8 mouse cellular contexts compared by ENCODE assay signal in genomic region chr7:128298481-128299342, GRCm38 (mm10). TPM values are rescaled to one million over a fixed set of nuclear protein-coding genes. Genes with fewer than 3 reads are reported as not detected.
A peak's percentile ranks its signal among the peaks of the same experiment; 100 is the strongest.
DNase-seq lines count a peak whose midpoint lies in the region; ATAC-seq lines count a peak whose summit lies in the region.

No protein-coding gene starts in this region.

- peak overlapping the region; percentile 84 for H3K4me2 ChIP-seq in forebrain, embryonic 11.5 days (ENCODE audit: low read depth, low read length, severe bottlenecking)
- H3K4me2 ChIP-seq in limb, embryonic 13.5 days (replicated peaks) = peak overlapping the region; percentile 85

- H3K4me3 ChIP-seq in megakaryocyte, embryonic 14.5 days (replicated peaks) = peak overlapping the region; percentile 97
- H3K4me3 ChIP-seq in forebrain, embryonic 11.5 days (ENCODE audit: low read depth, low read length) = peak overlapping the region; percentile 83
- H3K4me3 ChIP-seq in limb, embryonic 13.5 days = peak overlapping the region; percentile 89

- H3K36me3 ChIP-seq in megakaryocyte, embryonic 14.5 days (replicated peaks; ENCODE audit: low read length) = peaks cover 21% of the 10 kb centered on the region
- H3K36me3 ChIP-seq in forebrain, embryonic 11.5 days (ENCODE audit: control insufficient read depth, insufficient read depth, low read length) = no peaks in the 10 kb centered on the region
- no peaks in the 10 kb centered on the region; the same call in none of the 2 replicates for H3K36me3 ChIP-seq in limb, embryonic 13.5 days

- 75% methylated on average over 8 of the region's 8 CpGs for WGBS in forebrain, embryonic 11.5 days
- WGBS in limb, embryonic 13.5 days = 55% methylated on average over 8 of the region's 8 CpGs

- DNase-seq in forebrain, embryonic 11.5 days (ENCODE audit: low spot score) = no peak
- DNase-seq in retina, postnatal 1 day = peak; percentile 61
- DNase-seq in spleen, postnatal 36 days (ENCODE audit: low spot score in 2 of 2) = no peak
- DNase-seq in kidney, postnatal 4 days = no peak
- DNase-seq in adrenal gland, postnatal 14 days = no peak

- no peaks in the 10 kb centered on the region for H3K9me3 ChIP-seq in megakaryocyte, embryonic 14.5 days
- no peaks in the 10 kb centered on the region for H3K9me3 ChIP-seq in forebrain, embryonic 11.5 days (ENCODE audit: control insufficient read depth, low read length)
- H3K9me3 ChIP-seq in limb, embryonic 13.5 days = no peaks in the 10 kb centered on the region

- H3K9ac ChIP-seq in forebrain, embryonic 11.5 days (ENCODE audit: low read length) = peak overlapping the region; percentile 92; the same call in 1 of the 2 replicates
- peak overlapping the region; percentile 89; the same call in 1 of the 2 replicates for H3K9ac ChIP-seq in limb, embryonic 13.5 days

- peaks cover 10% of the 10 kb centered on the region for H3K27me3 ChIP-seq in megakaryocyte, embryonic 14.5 days (replicated peaks)
- H3K27me3 ChIP-seq in forebrain, embryonic 11.5 days (ENCODE audit: control insufficient read depth, insufficient read depth, low read length) = no peaks in the 10 kb centered on the region
- H3K27me3 ChIP-seq in limb, embryonic 13.5 days = no peaks in the 10 kb centered on the region

- H3K4me1 ChIP-seq in megakaryocyte, embryonic 14.5 days = peaks cover 34% of the 10 kb centered on the region
- peaks cover 3% of the 10 kb centered on the region; the same call in 1 of the 2 replicates for H3K4me1 ChIP-seq in forebrain, embryonic 11.5 days (replicated peaks; ENCODE audit: control insufficient read depth, insufficient read depth, low read length)
- peaks cover 40% of the 10 kb centered on the region for H3K4me1 ChIP-seq in limb, embryonic 13.5 days

- ATAC-seq in megakaryocyte, adult 5-6 weeks (ENCODE audit: poor library complexity, severe bottlenecking) = no peak
- no peak for ATAC-seq in forebrain, embryonic 11.5 days (replicated peaks; ENCODE audit: low FRiP score)
- ATAC-seq in limb, embryonic 13.5 days (ENCODE audit: low FRiP score, low read depth) = peak; percentile 41; the same call in 1 of the 2 replicates

- H3K27ac ChIP-seq in forebrain, embryonic 11.5 days (ENCODE audit: low read depth, low read length) = no peak overlapping the region
- H3K27ac ChIP-seq in limb, embryonic 13.5 days = peak overlapping the region; percentile 84; the same call in 1 of the 2 replicates

RNA-seq across cellular contexts. Expression of gene BC017158, which starts 0.7 kb away (rescaled TPM):
- polyA plus RNA-seq in megakaryocyte, embryonic 14.5 days (2012; ENCODE audit: insufficient read depth, low replicate concordance) = 17.4 and 21.3 TPM in 2 replicates
- total RNA-seq in megakaryocyte, adult 5-6 weeks (2015) = 12.7 and 19.7 TPM in 2 replicates
- total RNA-seq in megakaryocyte, adult 5-6 weeks (2017) = 8.8 and 9.7 TPM in 2 replicates
- polyA plus RNA-seq in forebrain, embryonic 11.5 days (2014; fragmentation: Nextera tagmentation; extraction: Ambion mirVana) = 23.8 and 24.9 TPM in 2 replicates
- 21.6 and 26.4 TPM in 2 replicates for polyA plus RNA-seq in limb, embryonic 13.5 days (2015; fragmentation: Nextera tagmentation; extraction: Ambion mirVana)
- total RNA-seq in adrenal gland, postnatal 14 days (2021) = 25.9 and 26.3 TPM in 2 replicates

RNA-seq across cellular contexts. Expression of gene Slc5a2, which starts 33.3 kb away (rescaled TPM):
- polyA plus RNA-seq in megakaryocyte, embryonic 14.5 days (2012; ENCODE audit: insufficient read depth, low replicate concordance) = not detected in 2 replicates
- 0.68 TPM in 1 of 2 replicates, not detected in the other for total RNA-seq in megakaryocyte, adult 5-6 weeks (2015)
- total RNA-seq in megakaryocyte, adult 5-6 weeks (2017) = not detected in 2 replicates
- polyA plus RNA-seq in forebrain, embryonic 11.5 days (2014; fragmentation: Nextera tagmentation; extraction: Ambion mirVana) = 0.35 TPM in 1 of 2 replicates, not detected in the other
- polyA plus RNA-seq in limb, embryonic 13.5 days (2015; fragmentation: Nextera tagmentation; extraction: Ambion mirVana) = 0.29 and 0.36 TPM in 2 replicates
- total RNA-seq in adrenal gland, postnatal 14 days (2021) = not detected in 2 replicates

RNA-seq across cellular contexts. Expression of gene Tgfb1i1, which starts 52.1 kb away (rescaled TPM):
- polyA plus RNA-seq in megakaryocyte, embryonic 14.5 days (2012; ENCODE audit: insufficient read depth, low replicate concordance) = 12.9 TPM in 2 replicates
- total RNA-seq in megakaryocyte, adult 5-6 weeks (2015) = 1.1 TPM in 1 of 2 replicates, not detected in the other
- total RNA-seq in megakaryocyte, adult 5-6 weeks (2017) = 0.07 TPM in 1 of 2 replicates, not detected in the other
- polyA plus RNA-seq in forebrain, embryonic 11.5 days (2014; fragmentation: Nextera tagmentation; extraction: Ambion mirVana) = 34.1 and 35.5 TPM in 2 replicates
- 48.8 and 49.1 TPM in 2 replicates for polyA plus RNA-seq in limb, embryonic 13.5 days (2015; fragmentation: Nextera tagmentation; extraction: Ambion mirVana)
- 30.0 and 32.3 TPM in 2 replicates for total RNA-seq in adrenal gland, postnatal 14 days (2021)
